Mouse (Mus musculus): ENCODE data around the gene Dnajc8. TPM values are rescaled to one million over a fixed set of nuclear protein-coding genes. Genes with fewer than 3 reads are reported as not detected.
"Not testable (repeated sequence)": the region's sequence is repeated elsewhere in the genome, so short reads cannot be mapped to it uniquely, and the experiment has no call there.

Gene Dnajc8
- polyA plus RNA-seq, 1 experiment from 2014 or later = 140 TPM

DNA sequence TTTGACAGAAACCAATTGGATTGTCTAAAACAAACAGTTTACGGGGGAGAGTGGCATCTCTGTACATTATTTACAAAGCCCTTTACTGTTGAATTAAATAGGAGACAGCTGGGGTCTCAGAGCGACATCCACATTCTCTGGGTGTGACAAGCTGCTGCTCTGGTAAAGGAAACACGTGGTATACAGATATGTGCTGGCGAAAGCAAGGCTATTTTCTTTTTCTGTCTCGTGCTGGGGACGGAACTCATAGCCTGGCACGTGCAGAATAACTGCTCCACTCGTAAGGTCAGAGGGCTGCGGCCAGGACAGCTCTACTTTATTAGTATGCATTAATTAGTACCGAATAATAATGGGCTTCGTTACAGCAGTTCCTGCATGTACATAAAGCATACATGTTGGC, 38.0 kb downstream of the Dnajc8 start:
- no peaks in the 10 kb centered on the region for H3K27me3 ChIP-seq (replicated peaks)
- no peak for ATAC-seq (ENCODE audit: insufficient read depth, low FRiP score, low read depth)
- H3K4me2 ChIP-seq = no peak overlapping the region
- 38% methylated on average over 11 of the region's 11 CpGs for WGBS
- no peak overlapping the region for H3K27ac ChIP-seq
- no peak overlapping the region for H3K9ac ChIP-seq
- H3K4me1 ChIP-seq = peaks cover 12% of the 10 kb centered on the region; the same call in 1 of the 2 replicates
- no peaks in the 10 kb centered on the region for H3K36me3 ChIP-seq
- H3K4me3 ChIP-seq (replicated peaks) = no peak overlapping the region
- no peaks in the 10 kb centered on the region for H3K9me3 ChIP-seq

DNA sequence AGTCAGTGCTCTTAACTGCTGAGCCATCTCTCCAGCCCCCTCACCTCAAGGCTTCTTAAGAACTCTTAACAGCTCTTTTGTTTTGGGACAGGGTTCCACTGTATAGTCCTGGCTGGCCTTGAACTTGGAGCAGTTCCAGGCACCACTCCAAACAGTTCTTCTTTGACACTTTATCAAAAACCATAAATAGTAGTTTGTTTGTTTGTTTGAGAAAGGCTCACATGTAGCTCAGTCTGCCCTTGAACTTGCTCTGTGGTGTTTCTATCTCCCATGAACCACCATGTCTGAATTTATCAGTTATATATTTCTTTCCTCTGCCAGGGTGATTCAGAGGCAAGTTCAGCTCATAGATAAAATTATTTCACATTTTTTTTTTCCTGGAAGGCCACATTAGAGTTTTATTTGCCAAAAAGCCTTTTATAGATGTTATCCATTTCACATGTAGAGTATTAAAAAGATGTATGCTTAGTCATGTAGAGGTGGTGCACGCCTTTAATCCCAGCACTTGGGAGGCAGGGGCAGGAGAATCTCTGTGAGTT, 39.5 kb downstream of the Dnajc8 start:
- Histone ChIP-seq H3K9ac (no peak overlapping the region), H3K27ac (no peak overlapping the region), H3K27me3 (replicated peaks) (no peaks in the 10 kb centered on the region), H3K4me2 (no peak overlapping the region), H3K36me3 (no peaks in the 10 kb centered on the region), H3K4me1 (peaks cover 12% of the 10 kb centered on the region; the same call in 1 of the 2 replicates), H3K4me3 (replicated peaks) (no peak overlapping the region), H3K9me3 (no peaks in the 10 kb centered on the region)
- no peak for ATAC-seq (ENCODE audit: insufficient read depth, low FRiP score, low read depth)
- WGBS = 85% methylated on average over 1 of the region's 1 CpGs

DNA sequence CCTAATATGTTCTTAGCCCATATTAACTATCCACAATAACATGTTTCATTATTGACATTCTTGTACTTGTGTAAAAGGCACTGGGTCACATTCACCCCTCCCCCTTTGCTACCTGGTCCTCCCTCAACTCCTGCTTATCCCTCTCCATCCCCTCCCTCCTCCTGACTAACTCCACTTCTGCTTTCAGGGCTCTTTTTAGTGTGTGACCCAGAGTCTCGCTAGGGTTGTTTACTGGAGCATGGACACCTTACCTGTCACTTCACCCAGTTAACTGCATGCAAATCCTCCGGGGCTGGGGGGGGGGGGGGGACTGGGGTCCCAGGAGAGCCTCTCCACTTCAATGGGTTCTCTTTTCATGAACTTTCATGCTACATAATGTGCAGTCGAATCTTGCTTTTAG, 48.4 kb downstream of the Dnajc8 start:
- H3K27ac ChIP-seq = no peak overlapping the region
- H3K9ac ChIP-seq = no peak overlapping the region
- H3K4me3 ChIP-seq (replicated peaks) = no peak overlapping the region
- no peaks in the 10 kb centered on the region for H3K36me3 ChIP-seq
- H3K4me1 ChIP-seq = no peaks in the 10 kb centered on the region
- H3K27me3 ChIP-seq (replicated peaks) = no peaks in the 10 kb centered on the region
- ATAC-seq (ENCODE audit: insufficient read depth, low FRiP score, low read depth) = no peak
- WGBS = 58% methylated on average over 3 of the region's 3 CpGs
- no peaks in the 10 kb centered on the region for H3K9me3 ChIP-seq
- H3K4me2 ChIP-seq = no peak overlapping the region

DNA sequence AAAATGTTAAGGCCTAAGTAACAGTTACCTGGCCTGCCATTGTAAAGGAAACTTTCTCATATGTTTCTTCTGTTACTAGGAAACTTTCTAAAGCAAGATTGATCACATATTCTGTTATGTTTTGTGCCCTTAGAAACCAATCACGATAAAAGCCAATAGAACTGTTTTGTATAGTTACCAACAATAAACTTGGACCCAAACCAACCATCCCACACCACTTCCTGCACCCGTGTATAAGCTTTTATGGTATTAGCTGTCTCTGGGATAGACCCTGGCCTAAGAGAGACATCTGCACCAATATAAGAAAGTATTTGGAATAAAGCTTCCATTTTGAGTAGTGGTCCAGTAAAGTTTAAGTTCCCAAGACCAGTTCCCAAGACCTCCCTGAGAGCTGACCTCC, 49.6 kb downstream of the Dnajc8 start:
- Histone ChIP-seq H3K4me1 (no peaks in the 10 kb centered on the region), H3K9me3 (no peaks in the 10 kb centered on the region), H3K9ac (no peak overlapping the region), H3K36me3 (no peaks in the 10 kb centered on the region), H3K27me3 (replicated peaks) (no peaks in the 10 kb centered on the region), H3K4me3 (replicated peaks) (no peak overlapping the region), H3K4me2 (no peak overlapping the region), H3K27ac (no peak overlapping the region)
- WGBS = 63% methylated on average over 2 of the region's 2 CpGs
- ATAC-seq (ENCODE audit: insufficient read depth, low FRiP score, low read depth) = no peak

DNA sequence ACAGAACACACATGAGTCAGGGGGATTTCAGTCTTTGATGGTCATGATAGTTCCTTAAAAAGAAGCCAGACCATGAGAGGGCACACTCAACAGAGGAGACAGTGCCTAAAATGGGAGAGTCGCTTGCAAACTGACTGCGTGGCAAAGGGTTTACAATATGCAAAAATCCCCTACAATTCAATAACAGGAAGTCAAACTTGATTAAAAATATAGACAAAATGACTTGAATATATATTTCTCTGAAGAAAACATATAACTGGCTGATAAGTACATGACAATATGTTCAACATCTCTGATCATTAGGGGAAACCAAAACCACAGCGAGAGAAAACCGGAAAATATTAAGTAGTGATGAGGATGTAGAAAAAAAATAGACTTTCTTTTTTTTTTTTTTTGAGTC, 50.9 kb downstream of the Dnajc8 start:
- Histone ChIP-seq H3K4me2 (no peak overlapping the region), H3K27me3 (replicated peaks) (no peaks in the 10 kb centered on the region), H3K9me3 (no peaks in the 10 kb centered on the region), H3K36me3 (no peaks in the 10 kb centered on the region), H3K9ac (no peak overlapping the region), H3K4me3 (replicated peaks) (no peak overlapping the region), H3K4me1 (no peaks in the 10 kb centered on the region), H3K27ac (no peak overlapping the region)
- WGBS = 93% methylated on average over 4 of the region's 4 CpGs
- no peak for ATAC-seq (ENCODE audit: insufficient read depth, low FRiP score, low read depth)

DNA sequence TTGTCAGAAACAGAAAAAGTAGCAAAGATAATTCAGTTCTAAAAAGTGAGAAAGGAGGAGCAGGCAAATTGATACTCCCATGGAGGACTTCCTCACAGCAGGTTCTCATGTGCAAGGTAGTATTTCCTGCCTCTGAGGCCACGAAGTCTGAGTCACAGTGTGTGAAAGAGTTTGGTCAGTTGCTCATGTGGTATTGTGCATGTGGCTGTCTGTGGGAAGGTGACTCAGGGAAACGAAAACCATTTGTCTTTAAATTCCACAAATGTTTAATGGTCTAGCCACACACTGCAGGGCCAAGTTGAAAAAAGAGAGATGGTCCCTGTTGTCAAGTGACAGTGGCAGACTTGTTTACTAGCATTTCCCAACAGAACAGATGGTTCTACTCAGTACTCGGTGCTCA, 53.2 kb downstream of the Dnajc8 start:
- Histone ChIP-seq H3K27me3 (replicated peaks) (no peaks in the 10 kb centered on the region), H3K9ac (no peak overlapping the region), H3K36me3 (no peaks in the 10 kb centered on the region), H3K27ac (no peak overlapping the region), H3K4me1 (no peaks in the 10 kb centered on the region), H3K4me3 (replicated peaks) (no peak overlapping the region), H3K4me2 (no peak overlapping the region), H3K9me3 (no peaks in the 10 kb centered on the region)
- 66% methylated on average over 3 of the region's 3 CpGs for WGBS
- ATAC-seq (ENCODE audit: insufficient read depth, low FRiP score, low read depth) = no peak

DNA sequence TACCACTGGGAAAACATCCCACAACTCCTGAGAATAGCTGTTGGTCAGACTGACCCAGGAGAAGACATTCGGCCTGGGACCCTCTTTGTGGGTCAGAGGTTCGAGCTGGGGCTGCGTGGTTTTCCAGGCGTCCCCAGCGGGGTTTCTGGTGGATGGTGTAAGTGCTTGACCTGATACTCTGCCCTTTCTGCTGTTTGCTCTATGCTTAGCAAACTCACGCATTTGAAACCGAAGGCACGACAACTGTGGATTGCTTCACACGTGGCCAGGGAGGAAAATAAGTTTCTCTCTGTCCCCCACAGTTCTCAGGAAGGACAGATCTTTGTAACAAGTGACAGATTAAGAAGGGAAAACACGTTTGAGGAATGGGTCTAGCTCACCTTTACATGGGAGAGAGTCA, 55.3 kb downstream of the Dnajc8 start:
- WGBS = 76% methylated on average over 10 of the region's 10 CpGs
- no peak overlapping the region for H3K4me2 ChIP-seq
- H3K9me3 ChIP-seq = no peaks in the 10 kb centered on the region
- H3K4me1 ChIP-seq = no peaks in the 10 kb centered on the region
- H3K4me3 ChIP-seq (replicated peaks) = no peak overlapping the region
- no peaks in the 10 kb centered on the region for H3K27me3 ChIP-seq (replicated peaks)
- H3K9ac ChIP-seq = no peak overlapping the region
- no peak overlapping the region for H3K27ac ChIP-seq
- no peak for ATAC-seq (ENCODE audit: insufficient read depth, low FRiP score, low read depth)
- H3K36me3 ChIP-seq = no peaks in the 10 kb centered on the region

DNA sequence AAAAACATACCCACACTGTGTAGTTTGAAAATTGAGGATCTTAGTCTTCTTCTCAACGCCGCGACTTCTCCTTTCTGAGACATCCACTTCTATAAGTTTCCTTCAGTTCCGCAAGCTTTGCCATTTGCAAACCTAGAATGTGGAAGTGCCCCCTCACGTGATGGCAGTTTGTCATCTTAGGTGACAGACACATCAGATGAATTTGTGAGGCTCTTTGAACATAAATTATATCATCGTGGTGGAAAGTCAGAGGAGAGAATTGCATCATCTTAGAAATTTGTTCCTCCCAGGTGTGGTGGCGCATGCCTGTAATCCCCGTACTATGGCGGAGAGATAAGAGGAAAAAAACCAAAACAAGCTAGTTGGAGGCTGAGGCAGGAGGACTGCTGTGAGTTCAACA, 57.6 kb downstream of the Dnajc8 start:
- H3K36me3 ChIP-seq = no peaks in the 10 kb centered on the region
- no peaks in the 10 kb centered on the region for H3K9me3 ChIP-seq
- no peaks in the 10 kb centered on the region for H3K27me3 ChIP-seq (replicated peaks)
- no peak overlapping the region for H3K4me3 ChIP-seq (replicated peaks)
- no peak overlapping the region for H3K4me2 ChIP-seq
- H3K9ac ChIP-seq = no peak overlapping the region
- H3K27ac ChIP-seq = no peak overlapping the region
- no peak for ATAC-seq (ENCODE audit: insufficient read depth, low FRiP score, low read depth)
- 89% methylated on average over 9 of the region's 9 CpGs for WGBS
- H3K4me1 ChIP-seq = no peaks in the 10 kb centered on the region

DNA sequence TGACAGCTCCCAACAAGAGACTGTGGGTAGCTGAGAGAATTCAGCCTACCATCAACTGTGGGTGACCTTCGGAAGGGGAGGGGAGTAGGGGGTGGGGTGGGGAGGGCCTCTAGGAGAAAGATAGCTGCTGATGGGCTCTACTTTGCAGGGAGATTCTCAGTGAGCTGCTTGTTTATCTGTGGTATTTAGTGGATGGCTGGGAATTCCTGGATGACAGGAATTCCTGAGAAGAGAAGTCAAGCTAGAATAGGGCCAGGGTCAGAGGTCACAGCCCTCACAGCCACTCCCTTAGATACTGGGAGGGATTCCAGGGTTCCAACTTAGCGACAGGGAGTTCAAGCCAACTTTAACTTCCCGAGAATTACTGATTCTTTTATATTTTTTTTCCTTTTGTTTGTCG, 58.8 kb downstream of the Dnajc8 start:
- ATAC-seq (ENCODE audit: insufficient read depth, low FRiP score, low read depth) = no peak
- Histone ChIP-seq H3K4me3 (replicated peaks) (no peak overlapping the region), H3K4me1 (no peaks in the 10 kb centered on the region), H3K9ac (no peak overlapping the region), H3K9me3 (no peaks in the 10 kb centered on the region), H3K27ac (no peak overlapping the region), H3K36me3 (no peaks in the 10 kb centered on the region), H3K27me3 (replicated peaks) (no peaks in the 10 kb centered on the region), H3K4me2 (no peak overlapping the region)
- 29% methylated on average over 4 of the region's 4 CpGs for WGBS

DNA sequence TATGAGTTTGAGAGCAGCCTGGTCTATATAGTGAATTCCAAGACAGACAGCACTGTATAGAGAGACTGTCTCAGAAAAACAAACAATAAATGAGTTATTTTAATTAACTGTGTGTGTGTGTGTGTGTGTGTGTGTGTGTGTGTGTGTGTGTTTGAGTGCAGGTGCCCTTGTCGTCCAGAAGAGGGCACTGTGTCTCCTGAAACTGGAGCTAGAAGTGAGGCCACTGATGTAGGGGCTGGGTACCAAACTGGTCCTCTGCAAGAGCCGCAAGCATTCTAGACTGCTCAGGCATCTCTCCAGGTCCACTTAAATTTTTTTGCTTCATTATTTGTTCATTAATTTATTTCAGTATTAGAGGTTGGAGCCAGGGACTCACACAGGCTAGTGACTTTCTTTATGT, 63.5 kb downstream of the Dnajc8 start:
- Histone ChIP-seq H3K9ac (no peak overlapping the region), H3K4me1 (no peaks in the 10 kb centered on the region), H3K36me3 (no peaks in the 10 kb centered on the region), H3K4me2 (no peak overlapping the region), H3K27ac (no peak overlapping the region), H3K4me3 (replicated peaks) (no peak overlapping the region), H3K27me3 (replicated peaks) (no peaks in the 10 kb centered on the region), H3K9me3 (no peaks in the 10 kb centered on the region)
- ATAC-seq (ENCODE audit: insufficient read depth, low FRiP score, low read depth) = no peak
- WGBS = 88% methylated on average over 2 of the region's 2 CpGs

DNA sequence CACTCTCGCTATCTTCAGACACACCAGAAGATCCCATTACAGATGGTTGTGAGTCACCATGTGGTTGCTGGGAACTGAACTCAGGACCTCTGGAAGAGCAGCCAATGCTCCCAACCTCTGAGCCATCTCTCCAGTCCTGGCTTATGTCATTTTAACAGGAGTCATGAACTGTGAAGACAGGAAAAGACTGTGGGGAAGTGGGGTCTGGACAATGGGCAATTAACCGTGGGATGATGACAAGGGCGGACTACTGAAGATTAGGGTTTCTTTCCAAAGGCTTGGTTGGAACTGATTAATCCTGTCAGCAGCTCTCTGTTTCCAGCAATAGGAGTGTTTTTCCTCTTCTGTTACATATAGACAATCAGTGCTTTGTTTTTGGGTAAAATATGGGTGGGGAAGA, 64.4 kb downstream of the Dnajc8 start:
- Histone ChIP-seq H3K27ac (no peak overlapping the region), H3K4me1 (no peaks in the 10 kb centered on the region), H3K4me2 (no peak overlapping the region), H3K9me3 (no peaks in the 10 kb centered on the region), H3K9ac (no peak overlapping the region), H3K36me3 (no peaks in the 10 kb centered on the region), H3K27me3 (replicated peaks) (no peaks in the 10 kb centered on the region), H3K4me3 (replicated peaks) (no peak overlapping the region)
- no peak for ATAC-seq (ENCODE audit: insufficient read depth, low FRiP score, low read depth)
- 67% methylated on average over 3 of the region's 3 CpGs for WGBS

DNA sequence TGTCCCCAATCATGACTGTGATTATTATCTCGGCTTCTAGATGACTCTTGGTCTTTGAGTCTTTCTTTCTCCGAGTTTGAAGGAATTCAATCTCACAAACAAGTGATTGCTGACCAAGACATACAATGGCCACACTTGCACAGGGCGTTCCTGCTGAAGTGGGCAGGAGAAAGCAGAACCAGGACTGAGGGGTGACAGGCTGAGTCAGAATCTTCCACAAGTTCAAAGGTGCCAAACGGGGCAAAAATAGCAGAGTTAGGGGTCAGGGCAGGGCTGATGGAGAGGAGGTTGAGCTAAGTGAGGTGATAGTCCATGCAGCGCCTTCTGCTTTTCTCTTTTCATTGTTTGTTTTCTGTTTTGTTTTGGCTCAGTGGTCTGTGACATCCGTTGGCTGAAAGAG, 65.1 kb downstream of the Dnajc8 start:
- 79% methylated on average over 6 of the region's 6 CpGs for WGBS
- H3K4me2 ChIP-seq = no peak overlapping the region
- no peaks in the 10 kb centered on the region for H3K9me3 ChIP-seq
- no peak for ATAC-seq (ENCODE audit: insufficient read depth, low FRiP score, low read depth)
- no peaks in the 10 kb centered on the region for H3K27me3 ChIP-seq (replicated peaks)
- no peaks in the 10 kb centered on the region for H3K36me3 ChIP-seq
- no peak overlapping the region for H3K27ac ChIP-seq
- H3K4me1 ChIP-seq = no peaks in the 10 kb centered on the region
- no peak overlapping the region for H3K4me3 ChIP-seq (replicated peaks)
- no peak overlapping the region for H3K9ac ChIP-seq

DNA sequence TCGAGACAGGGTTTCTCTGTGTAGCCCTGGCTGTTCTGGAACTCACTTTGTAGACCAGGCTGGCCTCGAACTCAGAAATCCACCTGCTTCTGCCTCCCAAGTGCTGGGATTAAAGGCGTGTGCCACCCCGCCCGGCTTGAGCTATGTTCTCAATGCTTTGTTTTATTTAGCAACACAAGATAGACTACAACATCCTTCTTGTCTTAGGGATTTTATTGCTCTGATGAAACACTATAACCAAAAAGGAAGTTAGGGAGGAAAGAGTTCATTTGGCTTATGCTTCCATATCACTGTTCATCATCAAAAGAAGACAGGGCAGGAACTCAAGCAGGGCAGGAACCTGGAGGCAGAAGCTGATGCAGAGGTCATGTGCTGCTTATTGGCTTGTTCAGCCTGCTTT, 65.9 kb downstream of the Dnajc8 start:
- 78% methylated on average over 5 of the region's 5 CpGs for WGBS
- H3K36me3 ChIP-seq; ATAC-seq (ENCODE audit: insufficient read depth, low FRiP score, low read depth); H3K4me1 ChIP-seq; H3K9me3 ChIP-seq; H3K4me3 ChIP-seq (replicated peaks); H3K27ac ChIP-seq; H3K9ac ChIP-seq; H3K27me3 ChIP-seq (replicated peaks); H3K4me2 ChIP-seq: not testable (repeated sequence)

All from stomach, embryonic 15.5 days (tissue).